Mouse (Mus musculus) limb, embryonic 14.5 days (tissue): ENCODE measurements around the gene Mtfp1. TPM values are rescaled to one million over a fixed set of nuclear protein-coding genes. Genes with fewer than 3 reads are reported as not detected.

Experiments used
- ATAC-seq: fragments of 200-750 bp; cut with Nextera tagmentation; 2 replicates; pipeline ENCODE4 v1.8.0; 2017; ENCODE audit warnings: low read depth, moderate number of reproducible peaks, moderate TSS enrichment; ENCODE audit not compliant: low FRiP score
- DNase-seq: peaks from one replicate; pipeline ENCODE4 v3.0.0-alpha.2; 2015; ENCODE audit warnings: low spot score
- H3K27ac ChIP-seq: fragments of 300-500 bp; sonication (generic); replicated peaks from 2 replicates; pipeline ENCODE4 v1.5.1; 2014; ENCODE audit warnings: low read depth, mild to moderate bottlenecking, low read length, moderate library complexity, mixed read lengths
- H3K27me3 ChIP-seq: fragments of 300-500 bp; sonication (generic); 2 replicates; pipeline ENCODE4 v1.6.1; 2014; ENCODE audit warnings: low read length, mixed read lengths; ENCODE audit not compliant: control insufficient read depth, insufficient read depth
- H3K36me3 ChIP-seq: fragments of 300-500 bp; sonication (generic); 2 replicates; pipeline ENCODE4 v1.6.1; 2014; ENCODE audit warnings: mild to moderate bottlenecking, low read length, moderate library complexity, mixed read lengths; ENCODE audit not compliant: control insufficient read depth, insufficient read depth
- H3K4me1 ChIP-seq: fragments of 300-500 bp; sonication (generic); 2 replicates; pipeline ENCODE4 v1.6.1; 2014; ENCODE audit warnings: antibody characterized with exemption, low read length, mixed read lengths; ENCODE audit not compliant: control insufficient read depth, insufficient read depth
- H3K4me2 ChIP-seq: fragments of 300-500 bp; sonication (generic); replicated peaks from 2 replicates; pipeline ENCODE4 v1.6.1; 2014; ENCODE audit warnings: low read depth, mild to moderate bottlenecking, low read length, moderate library complexity; ENCODE audit not compliant: severe bottlenecking
- H3K4me3 ChIP-seq: fragments of 300-500 bp; sonication (generic); replicated peaks from 2 replicates; pipeline ENCODE4 v1.5.1; 2014; ENCODE audit warnings: low read length
- H3K9ac ChIP-seq: fragments of 300-500 bp; sonication (generic); 2 replicates; pipeline ENCODE4 v1.6.1; 2014; ENCODE audit warnings: mild to moderate bottlenecking, low read depth, low read length, moderate library complexity; ENCODE audit not compliant: severe bottlenecking
- H3K9me3 ChIP-seq: fragments of 300-500 bp; sonication (generic); 2 replicates; pipeline ENCODE4 v1.6.1; 2016; ENCODE audit warnings: low read length; ENCODE audit not compliant: control insufficient read depth
- POLR2A ChIP-seq: fragments of 200-500 bp; IDR thresholded peaks from 2 replicates; pipeline ENCODE4 v1.8.0; 2012; ENCODE audit warnings: inconsistent platforms, mild to moderate bottlenecking, moderate library complexity, borderline replicate concordance; ENCODE audit not compliant: insufficient read depth, insufficient read length; ENCODE audit errors: extremely low read depth
- WGBS: fragments of 180-500 bp; shearing (Covaris S2); extraction: QIAGEN DNeasy Blood & Tissue Kit; methylation state at CpG from one replicate; pipeline ENCODE4 v1.1.7; 2014; 5-methylcytosine and 5-hydroxymethylcytosine counted together
- polyA plus RNA-seq, 2 experiments: library from polyadenylated mRNA; depleted of rRNA in 1 of 2; stranded (reverse) in 1 of 2; unstranded in 1 of 2; fragments of >200 nt; fragmentation: Nextera tagmentation in 1 of 2; extraction: Ambion mirVana in 1 of 2; gene quantifications; 2 replicates each; pipeline versions ENCODE4 v1.2.1 to v1.2.3; 2012 to 2014

The Mtfp1 gene
- polyA plus RNA-seq, 2 experiments, result 4.7 to 5.3 TPM

DNA sequence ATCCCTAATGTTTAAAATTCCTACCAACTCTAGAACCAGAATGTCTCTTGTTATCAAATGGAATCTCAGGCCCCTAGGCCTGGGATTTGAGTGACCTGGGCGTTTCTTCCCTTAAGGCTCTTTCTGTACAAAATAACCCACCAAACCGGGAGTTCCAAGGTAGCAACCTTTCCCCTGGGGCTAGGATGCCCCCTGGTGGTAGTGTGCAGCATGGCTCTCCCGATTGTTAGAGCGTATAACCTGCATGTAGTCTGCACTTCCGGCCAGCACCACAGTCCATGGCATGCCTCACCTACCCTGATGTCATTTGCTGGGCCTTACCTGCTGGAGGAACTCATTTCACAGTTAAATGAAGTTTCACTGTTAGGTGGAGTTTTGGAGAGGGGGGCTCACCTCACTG is 28.7 kb upstream of the Mtfp1 start:
- H3K4me2 ChIP-seq, result no peak overlapping the region
- H3K4me3 ChIP-seq, result no peak overlapping the region
- DNase-seq (no peak), ATAC-seq (no peak)
- no peak overlapping the region for H3K27ac ChIP-seq
- no peak overlapping the region for H3K9ac ChIP-seq
- WGBS, result 59% methylated on average over 5 of the region's 5 CpGs
- no peak for TF ChIP-seq POLR2A
- H3K27me3 ChIP-seq, result peaks cover under 1% of the 10 kb centered on the region; the same call in 1 of the 2 replicates
- H3K9me3 ChIP-seq, result peaks cover 7% of the 10 kb centered on the region; the same call in 1 of the 2 replicates
- H3K4me1 ChIP-seq, result peaks cover 1% of the 10 kb centered on the region; the same call in 1 of the 2 replicates
- H3K36me3 ChIP-seq, result no peaks in the 10 kb centered on the region

DNA sequence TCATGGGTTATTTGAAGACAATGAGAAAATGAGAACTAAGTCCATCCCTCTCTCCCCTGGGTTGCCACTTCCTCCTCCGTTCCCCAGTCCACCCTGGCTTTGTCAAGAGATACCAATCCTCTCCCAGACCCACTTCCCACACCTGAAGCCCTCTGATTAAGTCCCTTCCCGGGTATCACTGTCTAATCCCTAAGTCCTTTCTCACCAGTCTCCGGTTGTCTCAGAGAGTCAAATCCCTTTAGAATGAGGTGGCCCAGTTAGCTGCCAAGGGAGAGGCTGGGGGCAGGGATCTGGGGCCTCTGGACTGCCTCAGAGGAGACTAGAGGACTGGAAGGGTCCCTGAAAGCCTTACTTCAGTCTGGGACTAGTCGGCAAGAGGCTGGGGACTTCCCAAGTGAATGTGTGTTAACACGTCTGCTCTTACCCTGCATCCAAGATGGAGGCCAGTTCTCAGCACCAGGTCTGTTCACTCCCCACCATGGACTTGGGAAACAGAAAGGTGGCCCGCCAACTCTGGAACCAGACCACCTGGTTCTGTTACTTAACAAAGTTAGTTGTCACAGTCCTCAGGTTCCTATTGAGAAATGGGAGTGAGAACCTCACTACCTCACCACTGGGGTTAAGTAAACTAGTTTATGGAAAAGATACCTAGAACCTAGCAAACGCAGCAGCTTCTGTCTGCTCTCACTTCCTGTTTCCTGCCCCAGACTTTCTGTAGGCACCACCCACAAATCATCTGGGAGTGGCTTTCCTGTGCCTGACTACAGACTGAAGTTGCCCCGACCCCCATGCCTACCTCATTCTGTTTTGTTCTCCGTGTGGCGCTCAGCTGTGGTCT is 27.7 kb upstream of the Mtfp1 start, which contains the start of gene Sec14l2:
Gene Sec14l2 (minus strand): TSS at position 674 of the 838 bp plus-strand sequence.
- Histone ChIP-seq H3K4me1 (peaks cover 3% of the 10 kb centered on the region; the same call in 1 of the 2 replicates), H3K9ac (no peak within 1 kb of the TSS), H3K36me3 (no peaks in the 10 kb centered on the region), H3K27me3 (peaks cover 4% of the 10 kb centered on the region; the same call in 1 of the 2 replicates), H3K27ac (no peak within 1 kb of the TSS), H3K4me3 (no peak within 1 kb of the TSS), H3K9me3 (peaks cover 7% of the 10 kb centered on the region; the same call in 1 of the 2 replicates), H3K4me2 (no peak within 1 kb of the TSS)
- TF ChIP-seq POLR2A, result no peak
- WGBS, result 73% methylated on average over 10 of the region's 10 CpGs
- no peak for ATAC-seq
- no peak for DNase-seq

DNA sequence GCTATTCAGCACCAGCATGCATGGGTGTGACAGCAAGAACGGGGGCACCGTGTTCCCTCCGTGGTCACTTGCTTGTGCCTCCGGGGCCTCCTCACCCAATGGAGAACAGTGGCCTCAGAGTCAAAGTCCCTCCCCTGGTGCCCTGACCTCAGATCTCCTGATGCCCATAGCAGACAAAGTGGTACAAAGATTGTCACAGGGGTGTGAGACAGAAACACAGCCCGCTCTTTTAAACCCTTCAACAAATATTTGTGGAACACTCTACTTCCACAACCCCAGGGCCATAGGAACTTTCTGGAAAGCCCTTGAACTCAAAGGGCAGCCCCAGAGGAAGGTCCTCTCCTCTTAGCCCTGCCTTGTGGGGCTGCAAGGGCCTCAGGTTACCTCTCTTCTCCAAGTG is 27.0 kb upstream of the Mtfp1 start:
- Histone ChIP-seq H3K27ac (no peak overlapping the region), H3K4me2 (no peak overlapping the region), H3K9ac (no peak overlapping the region), H3K4me3 (no peak overlapping the region), H3K9me3 (peaks cover 7% of the 10 kb centered on the region; the same call in 1 of the 2 replicates), H3K27me3 (peaks cover 4% of the 10 kb centered on the region; the same call in 1 of the 2 replicates), H3K4me1 (peaks cover 7% of the 10 kb centered on the region; the same call in 1 of the 2 replicates), H3K36me3 (no peaks in the 10 kb centered on the region)
- 78% methylated on average over 5 of the region's 5 CpGs for WGBS
- no peak for TF ChIP-seq POLR2A
- DNase-seq (no peak), ATAC-seq (no peak)

DNA sequence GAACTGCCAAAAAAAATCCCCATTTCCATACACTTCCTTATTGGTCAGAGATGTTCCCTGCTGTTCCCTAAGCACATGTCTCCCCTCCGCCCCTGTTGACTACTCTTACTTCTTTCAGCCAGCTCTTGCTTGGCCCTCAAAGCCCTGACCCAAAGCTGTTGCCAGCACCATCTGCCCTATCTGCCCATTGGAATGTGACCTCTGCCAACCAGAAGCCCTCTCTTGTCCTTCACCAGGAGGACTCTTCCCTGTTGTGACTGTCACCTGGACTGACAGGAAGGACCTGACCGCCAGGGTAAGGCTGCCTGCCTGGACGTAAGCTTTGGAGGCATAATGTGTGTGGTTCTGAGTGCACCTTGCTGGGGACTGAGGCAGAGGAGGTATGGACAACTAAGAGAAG is 26.4 kb upstream of the Mtfp1 start:
- ATAC-seq, result no peak
- Histone ChIP-seq H3K9ac (no peak overlapping the region), H3K36me3 (no peaks in the 10 kb centered on the region), H3K27me3 (peaks cover 4% of the 10 kb centered on the region; the same call in 1 of the 2 replicates), H3K4me1 (peaks cover 7% of the 10 kb centered on the region; the same call in 1 of the 2 replicates), H3K4me3 (no peak overlapping the region), H3K4me2 (no peak overlapping the region), H3K27ac (no peak overlapping the region), H3K9me3 (peaks cover 3% of the 10 kb centered on the region; the same call in 1 of the 2 replicates)
- 74% methylated on average over 3 of the region's 3 CpGs for WGBS
- no peak for DNase-seq
- TF ChIP-seq POLR2A, result no peak

DNA sequence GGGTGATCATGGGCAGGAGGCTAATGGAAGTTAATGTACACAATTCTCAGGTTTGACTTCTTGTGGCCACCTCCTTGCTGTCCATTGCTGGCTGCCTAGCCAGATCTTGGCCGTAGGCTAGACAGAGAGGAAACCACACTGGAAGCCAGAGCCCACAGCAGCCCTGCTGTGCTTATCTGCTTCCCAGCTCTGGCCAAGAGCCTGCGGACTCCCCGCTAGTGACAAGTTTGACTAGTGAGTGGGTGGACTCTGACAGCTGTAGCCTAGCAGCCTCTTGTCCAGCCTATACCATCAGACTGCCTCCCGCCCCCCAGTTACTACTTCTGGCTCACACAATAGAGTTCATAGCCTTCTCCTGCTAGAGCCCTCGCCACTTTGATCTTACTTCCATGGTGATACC is 24.4 kb upstream of the Mtfp1 start:
- DNase-seq (no peak), ATAC-seq (no peak)
- Histone ChIP-seq H3K27ac (no peak overlapping the region), H3K36me3 (no peaks in the 10 kb centered on the region), H3K4me2 (no peak overlapping the region), H3K4me3 (no peak overlapping the region), H3K4me1 (peaks cover 7% of the 10 kb centered on the region; the same call in 1 of the 2 replicates), H3K27me3 (peaks cover 4% of the 10 kb centered on the region; the same call in 1 of the 2 replicates), H3K9me3 (no peaks in the 10 kb centered on the region), H3K9ac (no peak overlapping the region)
- 70% methylated on average over 5 of the region's 5 CpGs for WGBS
- TF ChIP-seq POLR2A, result no peak
